Mouse (Mus musculus): ENCODE results near the gene Hmcn1. TPM values are rescaled to one million over a fixed set of nuclear protein-coding genes. Genes with fewer than 3 reads are reported as not detected.

Gene Hmcn1
- polyA plus RNA-seq, 1 experiment: 0.13 TPM

GRCm38 (mm10) chr1:150535770-150536534, 457.3 kb downstream of the Hmcn1 start:
- H3K27me3 ChIP-seq (ENCODE audit: control insufficient read depth, insufficient read depth, insufficient read length): no peaks in the 10 kb centered on the region
- no peaks in the 10 kb centered on the region for H3K79me2 ChIP-seq (ENCODE audit: control insufficient read depth, insufficient read depth)
- H3K79me3 ChIP-seq (ENCODE audit: low read depth): no peaks in the 10 kb centered on the region
- H3ac ChIP-seq (ENCODE audit: control insufficient read depth, insufficient read length, low read depth): no peak overlapping the region
- TF ChIP-seq FOSL1 (IDR thresholded peaks at IDR 0.05; ENCODE audit: insufficient read depth, low read length, poor library complexity, severe bottlenecking) (no peak), MAX (IDR thresholded peaks at IDR 0.05) (no peak), USF1 (IDR thresholded peaks at IDR 0.05; ENCODE audit: low read depth) (no peak), MYOG (IDR thresholded peaks at IDR 0.05; ENCODE audit: control insufficient read depth, extremely low read depth, insufficient read length) (no peak), CTCF (IDR thresholded peaks at IDR 0.05; ENCODE audit: control insufficient read depth, insufficient read depth, insufficient read length) (no peak), CEBPB (IDR thresholded peaks at IDR 0.05; ENCODE audit: low read depth) (no peak), MYOD1 (IDR thresholded peaks at IDR 0.05; ENCODE audit: control insufficient read depth, insufficient read length, low read depth) (no peak)
- no peaks in the 10 kb centered on the region for H3K36me3 ChIP-seq (ENCODE audit: control insufficient read depth, insufficient read depth)
- no peak overlapping the region for H3K4me3 ChIP-seq (ENCODE audit: insufficient read depth, poor library complexity, severe bottlenecking)

GRCm38 (mm10) chr1:150534587-150534986, 458.6 kb downstream of the Hmcn1 start:
- H3K79me2 ChIP-seq (ENCODE audit: control insufficient read depth, insufficient read depth): no peaks in the 10 kb centered on the region
- no peaks in the 10 kb centered on the region for H3K27me3 ChIP-seq (ENCODE audit: control insufficient read depth, insufficient read depth, insufficient read length)
- TF ChIP-seq USF1 (IDR thresholded peaks at IDR 0.05; ENCODE audit: low read depth) (no peak), MAX (IDR thresholded peaks at IDR 0.05) (no peak), CTCF (IDR thresholded peaks at IDR 0.05; ENCODE audit: control insufficient read depth, insufficient read depth, insufficient read length) (no peak), MYOD1 (IDR thresholded peaks at IDR 0.05; ENCODE audit: control insufficient read depth, insufficient read length, low read depth) (no peak), MYOG (IDR thresholded peaks at IDR 0.05; ENCODE audit: control insufficient read depth, extremely low read depth, insufficient read length) (no peak), FOSL1 (IDR thresholded peaks at IDR 0.05; ENCODE audit: insufficient read depth, low read length, poor library complexity, severe bottlenecking) (no peak), CEBPB (IDR thresholded peaks at IDR 0.05; ENCODE audit: low read depth) (no peak)
- H3K79me3 ChIP-seq (ENCODE audit: low read depth): no peaks in the 10 kb centered on the region
- H3ac ChIP-seq (ENCODE audit: control insufficient read depth, insufficient read length, low read depth): no peak overlapping the region
- H3K36me3 ChIP-seq (ENCODE audit: control insufficient read depth, insufficient read depth): no peaks in the 10 kb centered on the region
- no peak overlapping the region for H3K4me3 ChIP-seq (ENCODE audit: insufficient read depth, poor library complexity, severe bottlenecking)

GRCm38 (mm10) chr1:150513041-150513440, 480.2 kb downstream of the Hmcn1 start:
- Histone ChIP-seq H3K4me3 (ENCODE audit: insufficient read depth, poor library complexity, severe bottlenecking) (no peak overlapping the region), H3ac (ENCODE audit: control insufficient read depth, insufficient read length, low read depth) (no peak overlapping the region), H3K27me3 (ENCODE audit: control insufficient read depth, insufficient read depth, insufficient read length) (no peaks in the 10 kb centered on the region), H3K79me2 (ENCODE audit: control insufficient read depth, insufficient read depth) (no peaks in the 10 kb centered on the region), H3K36me3 (ENCODE audit: control insufficient read depth, insufficient read depth) (no peaks in the 10 kb centered on the region), H3K79me3 (ENCODE audit: low read depth) (no peaks in the 10 kb centered on the region)
- TF ChIP-seq MAX (IDR thresholded peaks at IDR 0.05): no peak

Other genes starting within 250 kb of the Hmcn1 start
- 0.07 TPM for gene Gm47985, start 189.1 kb upstream of the Hmcn1 start, polyA plus RNA-seq (2012; fragmentation: generic; extraction: Trizol)
- 0.05 TPM for gene Gm8947, start 198.9 kb upstream of the Hmcn1 start, polyA plus RNA-seq (2012; fragmentation: generic; extraction: Trizol)
- gene Gm47995, start 205.0 kb upstream of the Hmcn1 start, polyA plus RNA-seq (2012; fragmentation: generic; extraction: Trizol): 0.05 TPM
- gene 3110040M04Rik, start 210.7 kb upstream of the Hmcn1 start, polyA plus RNA-seq (2012; fragmentation: generic; extraction: Trizol): not detected
- gene Gm47996, start 216.7 kb upstream of the Hmcn1 start, polyA plus RNA-seq (2012; fragmentation: generic; extraction: Trizol): not detected